Mouse (Mus musculus) embryonic fibroblast, embryonic 13.5 days (primary cell): Measurements from ENCODE around the gene Sh3bp5. TPM values are rescaled to one million over a fixed set of nuclear protein-coding genes. Genes with fewer than 3 reads are reported as not detected.

Experiments
- H3K27ac ChIP-seq: 2 replicates; pipeline ENCODE4 v1.5.1; 2012; ENCODE audit warnings: low read length, control low read depth, inconsistent platforms; ENCODE audit not compliant: insufficient read depth
- H3K4me1 ChIP-seq: 2 replicates; pipeline ENCODE4 v1.6.1; 2011; ENCODE audit warnings: low read length; ENCODE audit not compliant: control insufficient read depth, insufficient read depth
- H3K4me3 ChIP-seq: 2 replicates; pipeline ENCODE4 v1.5.1; 2011; ENCODE audit warnings: mild to moderate bottlenecking, control low read depth, low read length; ENCODE audit not compliant: insufficient read depth
- CTCF ChIP-seq: IDR thresholded peaks from 2 replicates; pipeline ENCODE4 v1.5.1; 2011; ENCODE audit warnings: mild to moderate bottlenecking, control low read depth, low read length, moderate library complexity, borderline replicate concordance; ENCODE audit not compliant: insufficient read depth
- POLR2A ChIP-seq: IDR thresholded peaks from 2 replicates; pipeline ENCODE4 v1.6.1; 2011; ENCODE audit warnings: low read depth, mild to moderate bottlenecking, control low read depth, low read length, moderate library complexity
- polyA plus RNA-seq: library from polyadenylated mRNA; stranded (reverse); fragments of >200 nt; gene quantifications from 2 replicates; pipeline ENCODE4 v1.2.4, GENCODE M21; 2011; ENCODE audit warnings: low read depth; ENCODE audit not compliant: missing spikeins, insufficient read length

The Sh3bp5 gene
- polyA plus RNA-seq, 1 experiment: 25.0 TPM

- TF ChIP-seq POLR2A (no peak), CTCF (no peak)
- H3K4me1 ChIP-seq: peaks cover 14% of the 10 kb centered on the region
- no peak overlapping the region for H3K4me3 ChIP-seq
- no peak overlapping the region for H3K27ac ChIP-seq
Measured at GRCm38 (mm10) chr14:31421509-31422295, 14.2 kb downstream of the Sh3bp5 start.

- H3K27ac ChIP-seq: no peak overlapping the region
- no peak overlapping the region for H3K4me3 ChIP-seq
- peaks cover 14% of the 10 kb centered on the region for H3K4me1 ChIP-seq
- TF ChIP-seq CTCF (no peak), POLR2A (no peak)
Measured at GRCm38 (mm10) chr14:31420985-31421384, 14.9 kb downstream of the Sh3bp5 start.

GRCm38 (mm10) chr14:31420562-31420961 is 15.3 kb downstream of the Sh3bp5 start:
- Histone ChIP-seq H3K27ac (no peak overlapping the region), H3K4me1 (peaks cover 14% of the 10 kb centered on the region), H3K4me3 (no peak overlapping the region)
- TF ChIP-seq POLR2A (no peak), CTCF (no peak)

- TF ChIP-seq CTCF: no peak
- no peak for TF ChIP-seq POLR2A
Measured at GRCm38 (mm10) chr14:31420135-31420534, 15.7 kb downstream of the Sh3bp5 start.

GRCm38 (mm10) chr14:31419279-31419678 is 16.6 kb downstream of the Sh3bp5 start:
- Histone ChIP-seq H3K4me3 (no peak overlapping the region), H3K27ac (peak overlapping the region; percentile 34), H3K4me1 (peaks cover 14% of the 10 kb centered on the region)
- no peak for TF ChIP-seq POLR2A

More at GRCm38 (mm10) chr14:31420135-31420534, 15.7 kb downstream of the Sh3bp5 start:
- Histone ChIP-seq H3K27ac (no peak overlapping the region), H3K4me3 (no peak overlapping the region), H3K4me1 (peaks cover 14% of the 10 kb centered on the region)

GRCm38 (mm10) chr14:31416835-31417549 is 18.9 kb downstream of the Sh3bp5 start:
- Histone ChIP-seq H3K4me3 (no peak overlapping the region), H3K4me1 (peaks cover 2% of the 10 kb centered on the region; the same call in 1 of the 2 replicates), H3K27ac (no peak overlapping the region)
- no peak for TF ChIP-seq POLR2A
- TF ChIP-seq CTCF: no peak

- H3K4me3 ChIP-seq: no peak overlapping the region
- H3K27ac ChIP-seq: no peak overlapping the region
- H3K4me1 ChIP-seq: peaks cover 2% of the 10 kb centered on the region; the same call in 1 of the 2 replicates
- TF ChIP-seq CTCF (no peak), POLR2A (no peak)
Measured at GRCm38 (mm10) chr14:31416411-31416810, 19.5 kb downstream of the Sh3bp5 start.

GRCm38 (mm10) chr14:31414967-31415376 is 20.9 kb downstream of the Sh3bp5 start:
- TF ChIP-seq CTCF: no peak
- no peak for TF ChIP-seq POLR2A
- Histone ChIP-seq H3K27ac (no peak overlapping the region), H3K4me1 (peaks cover 2% of the 10 kb centered on the region; the same call in 1 of the 2 replicates), H3K4me3 (no peak overlapping the region)

GRCm38 (mm10) chr14:31414235-31414966 is 21.5 kb downstream of the Sh3bp5 start:
- Histone ChIP-seq H3K4me1 (peaks cover 2% of the 10 kb centered on the region; the same call in 1 of the 2 replicates), H3K4me3 (no peak overlapping the region), H3K27ac (no peak overlapping the region)
- TF ChIP-seq CTCF: no peak
- TF ChIP-seq POLR2A: no peak
